Mouse (Mus musculus): ENCODE data around the gene Capn5. TPM values are rescaled to one million over a fixed set of nuclear protein-coding genes. Genes with fewer than 3 reads are reported as not detected.

Capn5 gene
- polyA plus RNA-seq, 1 experiment, result 17.0 TPM

DNA sequence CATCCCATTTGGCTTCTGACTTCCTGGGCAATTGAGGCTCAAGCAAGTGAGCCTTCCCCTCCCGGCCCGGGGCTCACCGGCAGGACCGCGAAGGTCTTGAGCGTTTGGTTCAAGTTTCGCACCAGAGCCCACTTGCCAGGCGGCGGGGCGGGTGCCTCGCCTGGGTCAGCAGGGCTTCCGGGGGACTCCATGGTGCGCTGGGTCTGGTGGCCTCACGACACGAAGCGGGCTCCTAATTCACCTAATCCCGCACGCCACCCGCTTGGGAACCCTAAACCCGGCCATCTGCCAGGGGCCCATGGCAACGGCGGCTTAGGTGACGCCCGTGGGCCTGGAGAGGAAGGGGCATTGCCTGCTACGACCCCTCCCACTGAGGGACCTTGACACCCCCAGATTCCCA lies 66.8 kb downstream of the Capn5 start:
- TF ChIP-seq EP300 (IDR thresholded peaks at IDR 0.05; ENCODE audit: insufficient read depth, low read depth, low read length) (no peak), CTCF (IDR thresholded peaks at IDR 0.05; ENCODE audit: low read depth, low read length) (no peak), POLR2A (IDR thresholded peaks at IDR 0.05; ENCODE audit: insufficient read depth, low read length) (no peak)
- H3K27ac ChIP-seq (ENCODE audit: insufficient read depth, low read length), result no peak overlapping the region
- peak overlapping the region; percentile 13; the same call in 1 of the 2 replicates for H3K9ac ChIP-seq (ENCODE audit: low read depth, poor library complexity, severe bottlenecking)
- H3K4me3 ChIP-seq (ENCODE audit: low read depth, low read length), result peak overlapping the region; percentile 13
- no peaks in the 10 kb centered on the region for H3K9me3 ChIP-seq (replicated peaks; ENCODE audit: control insufficient read depth, insufficient read depth, low read length, poor library complexity, severe bottlenecking)
- H3K4me1 ChIP-seq (ENCODE audit: control insufficient read depth, insufficient read depth, low read length), result no peaks in the 10 kb centered on the region
- no peaks in the 10 kb centered on the region for H3K27me3 ChIP-seq (ENCODE audit: control insufficient read depth, insufficient read depth, low read length, poor library complexity, severe bottlenecking)
- no peaks in the 10 kb centered on the region for H3K36me3 ChIP-seq (ENCODE audit: control insufficient read depth, insufficient read depth, low read length, poor library complexity, severe bottlenecking)

DNA sequence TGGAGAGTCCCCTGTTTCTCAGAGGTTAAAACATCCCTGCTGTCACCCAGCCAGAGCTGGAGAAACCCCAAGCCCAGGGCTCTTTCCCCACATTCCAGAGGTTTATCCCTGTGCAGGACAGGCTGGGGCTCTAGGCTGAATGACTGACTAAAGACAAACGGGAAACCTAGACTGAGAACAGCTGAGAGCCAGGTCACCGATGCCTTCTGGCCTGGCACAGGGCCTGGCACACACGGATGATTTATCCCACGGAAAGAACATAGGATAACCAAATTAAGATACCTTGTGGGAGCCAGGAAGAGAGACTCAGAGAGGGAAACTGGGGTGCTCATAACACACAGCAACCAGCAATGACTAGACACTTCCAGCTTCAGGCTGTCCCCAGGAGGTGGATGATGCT lies 68.3 kb downstream of the Capn5 start:
- no peak for TF ChIP-seq CTCF (IDR thresholded peaks at IDR 0.05; ENCODE audit: low read depth, low read length)
- TF ChIP-seq EP300 (IDR thresholded peaks at IDR 0.05; ENCODE audit: insufficient read depth, low read depth, low read length), result no peak
- TF ChIP-seq POLR2A (IDR thresholded peaks at IDR 0.05; ENCODE audit: insufficient read depth, low read length), result no peak
- no peak overlapping the region for H3K27ac ChIP-seq (ENCODE audit: insufficient read depth, low read length)
- no peak overlapping the region for H3K9ac ChIP-seq (ENCODE audit: low read depth, poor library complexity, severe bottlenecking)
- H3K4me3 ChIP-seq (ENCODE audit: low read depth, low read length), result no peak overlapping the region
- H3K9me3 ChIP-seq (replicated peaks; ENCODE audit: control insufficient read depth, insufficient read depth, low read length, poor library complexity, severe bottlenecking), result no peaks in the 10 kb centered on the region
- H3K4me1 ChIP-seq (ENCODE audit: control insufficient read depth, insufficient read depth, low read length), result no peaks in the 10 kb centered on the region
- H3K27me3 ChIP-seq (ENCODE audit: control insufficient read depth, insufficient read depth, low read length, poor library complexity, severe bottlenecking), result no peaks in the 10 kb centered on the region
- no peaks in the 10 kb centered on the region for H3K36me3 ChIP-seq (ENCODE audit: control insufficient read depth, insufficient read depth, low read length, poor library complexity, severe bottlenecking)

DNA sequence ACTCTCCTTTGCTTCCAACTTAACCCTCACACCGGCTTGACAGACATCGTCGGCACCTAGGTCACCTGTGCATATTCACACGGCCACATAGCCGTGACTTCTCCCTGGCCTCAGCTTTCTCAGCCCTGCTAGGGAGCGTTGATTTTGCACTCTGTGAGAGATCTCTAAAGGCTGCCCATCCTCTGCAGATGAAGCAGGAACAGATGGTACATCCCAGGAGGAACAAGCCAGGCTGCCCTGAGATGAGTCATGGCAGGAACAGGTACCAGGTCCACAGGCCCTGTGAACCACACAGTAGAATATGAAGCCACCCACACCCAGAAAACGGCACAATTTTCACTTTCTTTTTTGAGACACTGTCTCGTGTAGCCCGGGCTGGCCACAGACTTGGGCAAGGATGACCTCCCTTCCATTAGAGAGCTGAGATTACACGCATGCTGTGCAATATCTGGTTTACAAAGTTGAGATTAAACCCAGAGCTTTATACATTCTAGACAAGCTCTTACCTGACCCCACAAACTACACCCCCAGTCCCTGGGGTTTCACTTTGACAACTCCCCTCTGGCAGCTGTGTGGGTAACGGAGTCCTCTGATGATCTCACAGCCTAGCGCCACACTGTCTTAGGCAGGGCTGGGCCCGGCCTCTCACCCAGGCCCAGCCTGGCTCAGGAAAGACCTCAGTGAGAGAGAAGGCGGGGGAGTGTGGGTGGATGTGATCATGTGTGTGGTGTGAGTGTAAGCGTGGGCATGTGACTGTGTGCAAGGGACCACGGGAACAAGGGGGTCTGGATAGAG lies 69.2 kb downstream of the Capn5 start:
- TF ChIP-seq CTCF (IDR thresholded peaks at IDR 0.05; ENCODE audit: low read depth, low read length), result no peak
- TF ChIP-seq POLR2A (IDR thresholded peaks at IDR 0.05; ENCODE audit: insufficient read depth, low read length), result no peak
- TF ChIP-seq EP300 (IDR thresholded peaks at IDR 0.05; ENCODE audit: insufficient read depth, low read depth, low read length), result no peak
- H3K9ac ChIP-seq (ENCODE audit: low read depth, poor library complexity, severe bottlenecking), result no peak overlapping the region
- H3K27me3 ChIP-seq (ENCODE audit: control insufficient read depth, insufficient read depth, low read length, poor library complexity, severe bottlenecking), result no peaks in the 10 kb centered on the region

DNA sequence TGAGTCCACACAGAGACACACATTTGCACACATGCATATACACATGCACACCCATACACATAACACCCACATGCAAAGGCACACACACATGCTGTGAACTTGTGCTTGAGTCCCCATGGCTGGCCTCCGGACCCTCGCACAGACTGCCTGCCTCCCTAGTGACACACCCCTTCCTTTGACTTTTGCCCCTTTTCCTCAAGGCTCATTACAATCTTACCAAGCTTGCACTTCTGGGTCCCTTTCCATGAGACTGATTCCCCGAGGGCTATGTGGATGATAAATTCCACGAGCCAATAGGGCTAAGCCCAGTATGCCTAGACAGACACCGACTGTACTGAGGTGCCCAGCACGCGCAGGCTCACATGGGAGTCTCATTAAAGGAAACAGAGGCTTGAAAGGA lies 71.8 kb downstream of the Capn5 start:
- Histone ChIP-seq H3K9ac (ENCODE audit: low read depth, poor library complexity, severe bottlenecking) (no peak overlapping the region), H3K9me3 (replicated peaks; ENCODE audit: control insufficient read depth, insufficient read depth, low read length, poor library complexity, severe bottlenecking) (no peaks in the 10 kb centered on the region), H3K4me1 (ENCODE audit: control insufficient read depth, insufficient read depth, low read length) (no peaks in the 10 kb centered on the region), H3K36me3 (ENCODE audit: control insufficient read depth, insufficient read depth, low read length, poor library complexity, severe bottlenecking) (no peaks in the 10 kb centered on the region), H3K27ac (ENCODE audit: insufficient read depth, low read length) (no peak overlapping the region), H3K27me3 (ENCODE audit: control insufficient read depth, insufficient read depth, low read length, poor library complexity, severe bottlenecking) (no peaks in the 10 kb centered on the region), H3K4me3 (ENCODE audit: low read depth, low read length) (no peak overlapping the region)
- TF ChIP-seq POLR2A (IDR thresholded peaks at IDR 0.05; ENCODE audit: insufficient read depth, low read length), result no peak
- no peak for TF ChIP-seq EP300 (IDR thresholded peaks at IDR 0.05; ENCODE audit: insufficient read depth, low read depth, low read length)
- no peak for TF ChIP-seq CTCF (IDR thresholded peaks at IDR 0.05; ENCODE audit: low read depth, low read length)

More for the DNA sequence above, 69.2 kb downstream of the Capn5 start:
- no peak overlapping the region for H3K27ac ChIP-seq (ENCODE audit: insufficient read depth, low read length)
- H3K4me3 ChIP-seq (ENCODE audit: low read depth, low read length), result no peak overlapping the region
- H3K36me3 ChIP-seq (ENCODE audit: control insufficient read depth, insufficient read depth, low read length, poor library complexity, severe bottlenecking), result no peaks in the 10 kb centered on the region
- no peaks in the 10 kb centered on the region for H3K4me1 ChIP-seq (ENCODE audit: control insufficient read depth, insufficient read depth, low read length)
- H3K9me3 ChIP-seq (replicated peaks; ENCODE audit: control insufficient read depth, insufficient read depth, low read length, poor library complexity, severe bottlenecking), result no peaks in the 10 kb centered on the region

DNA sequence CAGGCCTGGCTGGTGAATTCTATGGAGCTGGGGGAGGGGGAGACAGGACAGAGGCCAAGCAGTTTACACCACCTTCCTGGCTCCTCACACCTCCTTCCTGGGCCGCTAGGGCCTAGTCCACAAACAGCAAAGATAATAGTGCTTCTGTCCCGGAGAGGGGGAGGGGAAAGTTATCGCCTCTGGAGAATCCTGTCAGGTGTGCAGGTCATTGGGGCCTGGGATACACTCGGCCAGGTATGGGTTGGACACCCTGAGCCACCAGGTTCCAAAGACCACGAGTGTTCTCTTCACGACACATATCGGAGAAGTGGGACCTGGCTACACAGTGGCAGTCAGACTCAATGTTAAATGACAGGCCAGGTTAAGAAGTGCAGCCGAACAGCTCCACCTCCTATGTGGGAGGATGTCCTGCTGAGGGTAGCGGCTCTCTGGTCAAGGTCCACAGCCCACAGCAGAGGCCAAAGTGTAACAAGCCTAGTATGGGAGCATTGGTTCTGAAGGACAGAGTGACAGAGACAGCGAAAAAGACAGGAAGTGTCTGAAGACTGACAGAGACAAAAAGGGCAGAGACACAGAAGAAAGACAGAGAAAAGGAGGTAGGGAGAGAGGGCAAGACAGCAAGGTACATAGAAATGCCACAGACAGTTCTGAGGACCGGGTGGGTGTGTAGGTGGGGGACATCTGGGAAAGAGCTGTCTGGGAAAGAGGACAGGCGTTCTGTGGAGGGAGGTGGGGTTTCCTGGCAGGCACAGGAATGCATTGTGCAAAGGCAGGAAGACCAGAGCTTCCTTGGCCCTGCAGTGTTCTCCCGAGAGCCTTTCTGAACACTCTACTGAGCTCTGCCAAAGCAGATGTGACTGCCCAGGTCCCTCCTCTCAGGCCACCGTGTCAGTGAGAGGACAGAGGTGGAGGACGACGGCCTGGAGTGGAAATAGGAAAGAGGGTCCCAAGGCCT lies 73.3 kb downstream of the Capn5 start:
- H3K9ac ChIP-seq (ENCODE audit: low read depth, poor library complexity, severe bottlenecking), result no peak overlapping the region

More for the DNA sequence above, 73.3 kb downstream of the Capn5 start:
- H3K27me3 ChIP-seq (ENCODE audit: control insufficient read depth, insufficient read depth, low read length, poor library complexity, severe bottlenecking), result no peaks in the 10 kb centered on the region
- no peak overlapping the region for H3K4me3 ChIP-seq (ENCODE audit: low read depth, low read length)
- TF ChIP-seq POLR2A (IDR thresholded peaks at IDR 0.05; ENCODE audit: insufficient read depth, low read length) (no peak), EP300 (IDR thresholded peaks at IDR 0.05; ENCODE audit: insufficient read depth, low read depth, low read length) (no peak), CTCF (IDR thresholded peaks at IDR 0.05; ENCODE audit: low read depth, low read length) (no peak)
- no peak overlapping the region for H3K27ac ChIP-seq (ENCODE audit: insufficient read depth, low read length)
- H3K4me1 ChIP-seq (ENCODE audit: control insufficient read depth, insufficient read depth, low read length), result no peaks in the 10 kb centered on the region
- no peaks in the 10 kb centered on the region for H3K9me3 ChIP-seq (replicated peaks; ENCODE audit: control insufficient read depth, insufficient read depth, low read length, poor library complexity, severe bottlenecking)
- no peaks in the 10 kb centered on the region for H3K36me3 ChIP-seq (ENCODE audit: control insufficient read depth, insufficient read depth, low read length, poor library complexity, severe bottlenecking)
